Mouse (Mus musculus) adrenal gland, postnatal 4 days (tissue): ENCODE results near the gene Tor1b. TPM values are rescaled to one million over a fixed set of nuclear protein-coding genes. Genes with fewer than 3 reads are reported as not detected.
"Not testable (repeated sequence)": the region's sequence is repeated elsewhere in the genome, so short reads cannot be mapped to it uniquely, and the experiment has no call there.

ENCODE experiments used
- DNase-seq, 2 experiments: peaks; one replicate each; pipeline ENCODE4 v3.0.0; 2021 to 2022; ENCODE audit warnings: low spot score in 2 of 2, mixed read lengths in 2 of 2
- long read RNA-seq, 2 experiments: library from polyadenylated mRNA; stranded (forward); transcript quantifications; one replicate each; pipeline ENCODE4 v2.0.0; 2021
- total RNA-seq, 2 experiments: library from RNA; stranded (reverse); gene quantifications; 2 replicates each; pipeline ENCODE4 v1.2.3; 2021

Tor1b gene
- 10 to 100 TPM; 51.4 to 54.9 TPM for total RNA-seq
- long read RNA-seq, experiment 1, transcript Tor1b-201 (5 exons, 3,039 nt): major isoform, 12 of 21 reads
- long read RNA-seq, experiment 1, partial matches to known transcripts: 8 of 21 reads
- long read RNA-seq, experiment 1, other reads (novel, unspliced or antisense): 1 of 21 reads
- long read RNA-seq, experiment 2, transcript Tor1b-201 (5 exons, 3,039 nt): major isoform, 22 of 42 reads
- long read RNA-seq, experiment 2, partial matches to known transcripts: 0 of 42 reads
- long read RNA-seq, experiment 2, other reads (novel, unspliced or antisense): 16 of 42 reads

GRCm38 (mm10) chr2:30952824-30953490, at the start of gene Tor1b:
Tor1b (plus strand) TSS chr2:30952959.
- DNase-seq: peak; percentile 49 to 75

- no peak for DNase-seq
Measured at GRCm38 (mm10) chr2:30904231-30904630, 48.5 kb upstream of the Tor1b start.

- DNase-seq: no peak
Measured at GRCm38 (mm10) chr2:30904991-30905390, 47.8 kb upstream of the Tor1b start.

GRCm38 (mm10) chr2:30905906-30906305, 46.9 kb upstream of the Tor1b start:
- DNase-seq: no peak

- DNase-seq: no peak
Measured at GRCm38 (mm10) chr2:30906641-30907040, 46.1 kb upstream of the Tor1b start.

GRCm38 (mm10) chr2:30912291-30912773, 40.4 kb upstream of the Tor1b start:
- DNase-seq: no peak

- no peak for DNase-seq
Measured at GRCm38 (mm10) chr2:30913022-30913421, 39.7 kb upstream of the Tor1b start.

GRCm38 (mm10) chr2:30914836-30915235, 37.9 kb upstream of the Tor1b start:
- no peak for DNase-seq

GRCm38 (mm10) chr2:30915376-30915775, 37.4 kb upstream of the Tor1b start:
- no peak for DNase-seq

- not testable (repeated sequence) for DNase-seq
Measured at GRCm38 (mm10) chr2:30915933-30916332, 36.8 kb upstream of the Tor1b start.

- DNase-seq: no peak
Measured at GRCm38 (mm10) chr2:30917649-30918048, 35.1 kb upstream of the Tor1b start.

- DNase-seq: no peak
Measured at GRCm38 (mm10) chr2:30918126-30918525, 34.6 kb upstream of the Tor1b start.

GRCm38 (mm10) chr2:30918780-30919329, 33.9 kb upstream of the Tor1b start:
- no peak for DNase-seq

GRCm38 (mm10) chr2:30920216-30920615, 32.5 kb upstream of the Tor1b start:
- DNase-seq: no peak

- no peak for DNase-seq
Measured at GRCm38 (mm10) chr2:30923099-30923498, 29.7 kb upstream of the Tor1b start.

GRCm38 (mm10) chr2:30925181-30925580, 27.6 kb upstream of the Tor1b start:
- no peak for DNase-seq

GRCm38 (mm10) chr2:30926381-30926780, 26.4 kb upstream of the Tor1b start:
- no peak for DNase-seq

GRCm38 (mm10) chr2:30927151-30927781, 25.5 kb upstream of the Tor1b start:
- no peak for DNase-seq

GRCm38 (mm10) chr2:30927844-30928628, 24.7 kb upstream of the Tor1b start:
- peak; percentile 52 to 70 for DNase-seq

GRCm38 (mm10) chr2:30928893-30929482, 23.8 kb upstream of the Tor1b start:
- no peak for DNase-seq
